Mouse (Mus musculus) heart, postnatal 0 days (tissue): ENCODE data around the gene Rgs6. TPM values are rescaled to one million over a fixed set of nuclear protein-coding genes. Genes with fewer than 3 reads are reported as not detected.

Experiments used
- ATAC-seq: fragments of 200-750 bp; cut with Nextera tagmentation; 2 replicates; pipeline ENCODE4 v1.8.0; 2017; ENCODE audit warnings: low read depth, moderate number of reproducible peaks, moderate library complexity; ENCODE audit not compliant: insufficient read depth
- DNase-seq: peaks from one replicate; pipeline ENCODE4 v3.0.0-alpha.2; 2016; ENCODE audit warnings: low spot score
- H3K27ac ChIP-seq: fragments of 300-500 bp; sonication (generic); 2 replicates; pipeline ENCODE4 v1.5.1; 2014; ENCODE audit warnings: low read depth, mild to moderate bottlenecking
- H3K27me3 ChIP-seq: fragments of 300-500 bp; sonication (generic); 2 replicates; pipeline ENCODE4 v1.6.1; 2014; ENCODE audit warnings: low read length, mixed read lengths; ENCODE audit not compliant: control insufficient read depth, insufficient read depth
- H3K36me3 ChIP-seq: fragments of 300-500 bp; sonication (generic); replicated peaks from 2 replicates; pipeline ENCODE4 v1.6.1; 2014; ENCODE audit warnings: low read length, mixed read lengths; ENCODE audit not compliant: control insufficient read depth, insufficient read depth
- H3K4me1 ChIP-seq: fragments of 300-500 bp; sonication (generic); 2 replicates; pipeline ENCODE4 v1.6.1; 2014; ENCODE audit warnings: antibody characterized with exemption; ENCODE audit not compliant: control insufficient read depth, insufficient read depth
- H3K4me2 ChIP-seq: fragments of 300-500 bp; sonication (generic); 2 replicates; pipeline ENCODE4 v1.6.1; 2014; ENCODE audit warnings: low read depth, mild to moderate bottlenecking, low read length, moderate library complexity
- H3K4me3 ChIP-seq: fragments of 300-500 bp; sonication (generic); 2 replicates; pipeline ENCODE4 v1.5.1; 2014; ENCODE audit warnings: low read depth, low read length
- H3K9ac ChIP-seq: fragments of 300-500 bp; sonication (generic); replicated peaks from 2 replicates; pipeline ENCODE4 v1.6.1; 2014; ENCODE audit warnings: low read depth, low read length, mixed read lengths
- H3K9me3 ChIP-seq: fragments of 300-500 bp; sonication (generic); replicated peaks from 2 replicates; pipeline ENCODE4 v1.6.1; 2016; ENCODE audit warnings: low read length; ENCODE audit not compliant: control insufficient read depth
- CTCF ChIP-seq: IDR thresholded peaks from 2 replicates; pipeline ENCODE4 v1.5.1; 2016; ENCODE audit warnings: antibody characterized with exemption, control low read depth, low read depth
- EP300 ChIP-seq: IDR thresholded peaks from 2 replicates; pipeline ENCODE4 v1.6.1; 2016; ENCODE audit warnings: antibody characterized with exemption, low read depth
- WGBS: fragments of 180-500 bp; shearing (Covaris S2); extraction: QIAGEN DNeasy Blood & Tissue Kit; methylation state at CpG from one replicate; pipeline ENCODE4 v1.1.7; 2014; 5-methylcytosine and 5-hydroxymethylcytosine counted together
- polyA plus RNA-seq: library from polyadenylated mRNA; unstranded; fragments of >200 nt; fragmentation: Nextera tagmentation; extraction: Ambion mirVana; gene quantifications from 2 replicates; pipeline ENCODE4 v1.2.1, GENCODE M21; 2015
- total RNA-seq: library from RNA; depleted of rRNA; stranded (reverse); fragments of >200 nt; gene quantifications from 2 replicates; pipeline ENCODE4 v1.2.3, GENCODE M21; 2014; ENCODE audit warnings: low replicate concordance

Gene Rgs6
- total and polyA plus RNA-seq, 2 experiments from 2014 or later, result 12.1 to 16.5 TPM

DNA sequence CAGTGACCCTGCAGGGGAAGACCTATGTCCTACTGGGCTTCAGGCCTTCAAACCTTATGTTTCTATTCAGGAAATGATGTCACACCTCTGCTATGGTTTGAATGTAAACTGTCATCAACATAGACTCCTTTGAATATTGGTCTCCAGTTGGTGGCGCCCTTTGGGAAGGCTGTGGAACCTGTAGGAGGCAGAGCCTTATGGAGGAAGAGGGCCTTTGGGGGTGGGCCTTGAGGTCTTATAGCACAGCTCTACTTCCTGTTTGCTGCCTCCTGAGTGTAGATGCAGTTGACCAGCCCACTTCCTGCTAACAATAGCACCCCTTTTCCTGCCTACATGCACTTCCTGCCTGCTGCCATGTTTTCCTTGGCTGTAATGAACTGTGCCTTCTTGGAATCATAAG is 19.7 kb upstream of the Rgs6 start:
- Histone ChIP-seq H3K4me3 (no peak overlapping the region), H3K9ac (no peak overlapping the region), H3K27me3 (no peaks in the 10 kb centered on the region), H3K4me2 (no peak overlapping the region), H3K4me1 (no peaks in the 10 kb centered on the region), H3K9me3 (no peaks in the 10 kb centered on the region), H3K36me3 (no peaks in the 10 kb centered on the region), H3K27ac (no peak overlapping the region)
- DNase-seq (peak; percentile 15), ATAC-seq (peak; percentile 57)
- WGBS, result 90% methylated on average over 1 of the region's 1 CpGs
- TF ChIP-seq EP300 (no peak), CTCF (no peak)

DNA sequence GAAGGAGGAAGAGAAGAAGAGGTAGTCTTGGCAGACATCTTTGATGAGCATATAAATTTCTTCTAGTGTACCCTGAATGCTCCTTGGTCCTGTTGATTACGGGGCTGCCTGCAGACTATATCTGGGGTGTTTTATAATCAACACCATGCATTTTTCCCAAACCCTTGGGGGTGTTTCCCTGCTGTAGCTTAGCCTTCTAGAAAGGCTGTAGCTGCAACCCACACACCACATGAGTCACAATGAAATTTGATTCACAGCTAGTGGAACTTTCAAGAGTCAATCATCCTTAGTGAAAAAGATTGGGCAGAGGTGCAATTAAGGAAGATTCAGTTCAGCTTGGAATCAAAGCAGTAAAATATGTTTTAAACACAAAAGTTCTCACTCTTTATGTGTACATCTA is 15.4 kb upstream of the Rgs6 start:
- no peaks in the 10 kb centered on the region for H3K9me3 ChIP-seq
- no peaks in the 10 kb centered on the region for H3K4me1 ChIP-seq
- DNase-seq, result no peak
- no peak overlapping the region for H3K4me2 ChIP-seq
- no peak for ATAC-seq
- H3K9ac ChIP-seq, result no peak overlapping the region
- no peak overlapping the region for H3K27ac ChIP-seq
- WGBS, result 87% methylated on average over 1 of the region's 1 CpGs
- no peaks in the 10 kb centered on the region for H3K27me3 ChIP-seq
- no peaks in the 10 kb centered on the region for H3K36me3 ChIP-seq
- TF ChIP-seq CTCF (no peak), EP300 (no peak)
- H3K4me3 ChIP-seq, result no peak overlapping the region

DNA sequence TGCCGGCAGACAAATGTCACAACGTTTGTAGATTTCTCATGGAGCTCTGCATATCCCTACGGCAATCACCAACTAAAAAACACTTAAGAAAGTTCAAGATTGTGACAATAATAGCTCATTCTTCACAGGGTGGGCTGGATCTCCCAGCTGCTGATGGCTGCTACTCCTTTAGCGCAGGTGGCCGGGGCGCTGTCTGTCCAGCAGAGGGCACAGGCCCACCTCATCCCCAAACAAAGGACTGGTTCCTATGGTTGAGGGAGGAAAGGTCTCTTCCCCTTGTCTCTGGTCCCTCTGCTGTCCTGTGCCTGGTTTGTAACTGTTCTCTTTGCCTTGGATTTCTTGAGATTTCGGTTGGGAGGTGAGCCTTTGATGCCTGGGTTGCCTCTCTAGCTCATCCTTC is 1.5 kb upstream of the Rgs6 start:
- no peak overlapping the region for H3K27ac ChIP-seq
- H3K27me3 ChIP-seq, result no peaks in the 10 kb centered on the region
- TF ChIP-seq CTCF, result peak; percentile 64
- TF ChIP-seq EP300, result no peak
- 0 out of 2 replicates have a peak, but pooled peaks cover 7% of the 10 kb centered on the region for H3K4me1 ChIP-seq
- no peak; the same call in 1 of the 2 replicates for ATAC-seq
- WGBS, result 41% methylated on average over 7 of the region's 7 CpGs
- no peaks in the 10 kb centered on the region for H3K36me3 ChIP-seq
- H3K4me3 ChIP-seq, result no peak overlapping the region
- no peak overlapping the region for H3K4me2 ChIP-seq
- H3K9me3 ChIP-seq, result no peaks in the 10 kb centered on the region
- H3K9ac ChIP-seq, result no peak overlapping the region
- no peak for DNase-seq

DNA sequence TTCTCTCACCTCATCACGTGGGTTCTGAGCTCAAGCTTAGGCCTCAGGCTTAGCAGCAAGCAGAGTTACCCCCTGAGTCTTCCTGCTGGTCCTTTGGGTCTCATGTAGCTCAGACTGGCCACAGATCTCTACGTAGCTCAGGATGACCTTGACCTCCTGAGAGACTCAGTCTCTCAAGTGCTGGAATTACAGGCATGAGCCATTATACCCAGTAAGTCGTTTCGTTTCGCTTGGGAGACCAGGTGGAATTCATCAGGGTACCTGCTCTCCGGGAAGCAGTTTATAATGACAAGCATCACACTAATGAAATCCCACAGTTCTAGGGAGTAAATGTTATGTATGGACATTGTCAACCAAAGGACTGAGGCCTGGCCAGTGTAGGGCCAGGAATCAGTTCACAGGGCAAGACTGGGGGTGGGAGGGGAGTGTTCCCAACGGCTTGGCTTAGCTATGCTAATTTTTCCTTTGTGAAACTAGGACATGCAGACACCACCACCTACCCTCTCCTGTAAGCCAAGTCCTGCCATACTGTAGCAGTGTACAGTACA is 670 bp upstream of the Rgs6 start:
- ATAC-seq (no peak), DNase-seq (no peak)
- Histone ChIP-seq H3K4me3 (no peak overlapping the region), H3K27me3 (no peaks in the 10 kb centered on the region), H3K4me2 (no peak overlapping the region), H3K9ac (no peak overlapping the region), H3K36me3 (no peaks in the 10 kb centered on the region), H3K9me3 (no peaks in the 10 kb centered on the region), H3K4me1 (0 out of 2 replicates have a peak, but pooled peaks cover 7% of the 10 kb centered on the region), H3K27ac (no peak overlapping the region)
- 69% methylated on average over 7 of the region's 7 CpGs for WGBS
- no peak for TF ChIP-seq EP300
- TF ChIP-seq CTCF, result no peak

DNA sequence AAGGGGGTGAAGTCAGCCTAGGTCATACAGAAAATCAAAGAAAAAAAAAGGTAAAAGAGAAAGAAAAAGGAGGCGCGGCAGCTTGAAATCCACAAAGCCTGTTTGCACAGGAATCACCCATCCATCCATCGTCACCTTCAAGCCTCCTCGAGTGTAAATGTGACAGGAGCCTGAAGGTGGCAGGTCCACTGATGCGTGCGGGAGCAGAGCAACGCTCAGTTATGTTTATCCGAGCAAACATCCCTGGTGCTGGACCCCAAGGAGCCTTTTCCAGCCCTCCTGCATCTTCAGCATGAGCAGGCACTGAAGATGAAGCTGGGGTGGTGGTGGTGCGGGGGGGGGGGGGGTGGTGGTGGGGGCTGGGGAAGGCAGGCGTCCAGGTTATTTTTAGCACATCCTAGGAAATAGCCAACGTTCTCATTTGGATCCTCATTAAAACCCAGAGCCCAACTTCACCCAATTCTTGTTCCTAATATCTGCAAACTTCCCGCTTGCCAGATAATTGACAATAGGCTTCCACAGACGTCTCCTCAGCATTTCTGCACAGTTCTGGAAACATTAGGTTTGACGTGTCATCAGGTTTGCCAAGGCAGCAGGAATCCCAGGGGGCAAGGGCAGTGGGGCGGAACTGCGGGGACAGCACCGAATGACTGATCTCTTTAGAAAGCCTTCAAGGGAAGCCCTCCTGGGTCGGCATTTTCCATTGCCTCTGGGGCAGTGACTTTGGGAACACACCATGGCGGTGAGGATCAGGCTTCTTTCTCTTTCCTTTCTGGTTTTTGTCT is 946 bp downstream of the Rgs6 start:
- Histone ChIP-seq H3K36me3 (no peaks in the 10 kb centered on the region), H3K9me3 (no peaks in the 10 kb centered on the region), H3K27me3 (no peaks in the 10 kb centered on the region), H3K9ac (no peak overlapping the region), H3K27ac (no peak overlapping the region), H3K4me1 (0 out of 2 replicates have a peak, but pooled peaks cover 7% of the 10 kb centered on the region), H3K4me2 (peak overlapping the region; percentile 50; the same call in 1 of the 2 replicates), H3K4me3 (0 out of 2 replicates have a peak overlapping the region, but pooled peaks have one; percentile 7)
- DNase-seq (no peak), ATAC-seq (no peak)
- TF ChIP-seq EP300 (no peak), CTCF (no peak)
- 32% methylated on average over 18 of the region's 19 CpGs for WGBS
